Mouse (Mus musculus): ENCODE measurements around the gene Ppp2r5c. TPM values are rescaled to one million over a fixed set of nuclear protein-coding genes. Genes with fewer than 3 reads are reported as not detected.

The Ppp2r5c gene
- polyA plus RNA-seq, 1 experiment from 2014 or later = 86.2 TPM

DNA sequence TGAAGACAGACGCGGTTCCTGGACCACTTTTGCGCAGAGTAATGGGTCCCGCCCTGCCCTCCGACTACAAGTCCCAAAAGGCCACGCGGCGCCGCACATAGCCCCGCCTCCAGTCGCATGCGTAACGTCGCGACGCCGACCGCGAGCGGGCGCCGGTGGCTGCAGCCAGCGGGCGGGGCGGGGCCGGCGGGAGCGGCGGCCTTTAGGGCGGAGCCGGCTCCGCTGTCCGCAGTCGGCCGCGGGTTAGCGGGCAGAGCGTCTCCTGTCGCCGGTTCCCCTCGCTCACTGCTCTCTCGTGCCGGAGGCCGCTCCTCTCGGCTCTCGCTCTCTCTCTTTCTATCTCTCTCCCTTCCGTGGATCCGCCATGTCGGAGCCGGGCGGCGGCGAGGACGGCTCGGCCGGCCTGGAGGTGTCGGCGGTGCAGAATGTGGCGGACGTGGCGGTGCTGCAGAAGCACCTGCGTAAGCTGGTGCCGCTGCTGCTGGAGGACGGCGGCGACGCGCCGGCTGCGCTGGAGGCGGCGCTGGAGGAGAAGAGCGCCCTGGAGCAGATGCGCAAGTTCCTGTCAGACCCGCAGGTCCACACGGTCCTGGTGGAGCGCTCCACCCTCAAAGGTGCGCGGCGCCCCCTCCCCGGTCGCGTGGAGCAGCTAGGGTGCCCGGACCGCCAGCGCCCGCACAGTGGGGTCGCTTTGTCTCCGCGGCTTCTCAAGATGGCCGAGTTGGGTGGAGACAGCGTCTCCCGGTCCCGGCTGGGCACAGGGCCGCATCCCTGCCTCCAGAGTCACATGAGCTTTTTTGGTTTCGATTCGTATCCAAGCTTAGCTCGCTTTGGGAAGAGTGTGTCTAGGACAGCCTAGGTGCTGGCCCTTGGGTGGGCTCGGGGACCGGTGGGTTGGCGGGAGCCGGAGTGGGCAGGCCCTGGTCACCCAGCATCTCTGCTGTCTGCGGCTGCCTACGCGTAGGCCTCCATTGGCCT, 154.6 kb downstream of the Ppp2r5c start, which contains the start of gene Dync1h1:
TSS of gene Dync1h1 (plus strand) at position 212 of the 978 bp plus-strand sequence.
- Histone ChIP-seq H3K4me2 (peak within 1 kb of the TSS; percentile 87), H3K27me3 (0 out of 2 replicates have a peak, but pooled peaks cover 7% of the 10 kb centered on the region), H3K9ac (peak within 1 kb of the TSS; percentile 98), H3K27ac (peak within 1 kb of the TSS; percentile 97), H3K4me1 (replicated peaks) (peaks cover 41% of the 10 kb centered on the region), H3K36me3 (no peaks in the 10 kb centered on the region), H3K4me3 (replicated peaks) (peak within 1 kb of the TSS; percentile 98), H3K9me3 (replicated peaks) (no peaks in the 10 kb centered on the region)
- DNase-seq = peak; percentile 90
- WGBS (ENCODE audit: insufficient replicate concordance) = under 1% methylated on average over 105 of the region's 105 CpGs
- peak; percentile 91 for ATAC-seq (ENCODE audit: low read depth)

DNA sequence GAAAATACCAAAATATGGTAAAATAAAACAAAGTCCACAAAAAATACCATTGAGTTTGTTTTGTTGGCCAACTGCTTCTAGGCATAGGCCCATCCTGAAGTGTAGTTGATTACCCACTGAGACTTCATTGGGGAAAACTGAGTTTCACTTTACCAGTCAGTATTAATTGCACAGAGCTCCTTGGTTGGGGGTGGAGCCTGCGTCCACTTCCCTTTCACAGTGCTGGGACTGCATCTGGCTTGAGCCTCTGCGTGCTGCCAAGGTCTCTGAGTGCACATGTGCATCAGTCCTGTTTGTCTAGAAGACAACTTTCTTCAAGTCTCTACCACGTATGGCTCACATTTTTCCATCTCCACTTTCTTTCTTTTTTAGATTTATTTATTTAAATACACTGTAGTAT, 159.2 kb downstream of the Ppp2r5c start:
- no peaks in the 10 kb centered on the region for H3K9me3 ChIP-seq (replicated peaks)
- no peak overlapping the region for H3K9ac ChIP-seq
- no peaks in the 10 kb centered on the region for H3K27me3 ChIP-seq
- 56% methylated on average over 3 of the region's 3 CpGs for WGBS (ENCODE audit: insufficient replicate concordance)
- peaks cover 38% of the 10 kb centered on the region for H3K4me1 ChIP-seq (replicated peaks)
- ATAC-seq (ENCODE audit: low read depth) (no peak), DNase-seq (no peak)
- H3K36me3 ChIP-seq = no peaks in the 10 kb centered on the region
- H3K27ac ChIP-seq = no peak overlapping the region
- H3K4me3 ChIP-seq (replicated peaks) = no peak overlapping the region
- no peak overlapping the region for H3K4me2 ChIP-seq

DNA sequence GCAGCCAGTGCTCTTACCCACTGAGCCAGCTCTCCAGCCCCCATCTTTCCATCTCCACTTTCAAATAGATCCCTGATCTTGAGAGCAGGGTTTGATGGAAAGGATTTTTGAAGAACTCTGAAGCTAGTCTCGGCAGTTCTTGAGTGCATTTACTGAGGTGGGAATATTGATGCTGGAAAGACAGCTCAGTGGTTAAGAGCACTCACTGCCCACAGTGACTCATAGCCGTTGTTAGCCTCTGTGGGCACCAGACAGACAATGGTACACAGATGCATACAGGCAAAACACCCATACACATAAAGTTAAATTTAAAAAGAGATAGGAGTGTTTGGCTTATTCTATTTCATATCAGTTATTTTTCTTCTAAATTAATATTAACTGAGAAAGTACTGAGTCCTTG, 159.8 kb downstream of the Ppp2r5c start:
- Histone ChIP-seq H3K27ac (no peak overlapping the region), H3K36me3 (0 out of 2 replicates have a peak, but pooled peaks cover 1% of the 10 kb centered on the region), H3K9ac (no peak overlapping the region), H3K9me3 (replicated peaks) (no peaks in the 10 kb centered on the region), H3K4me3 (replicated peaks) (no peak overlapping the region), H3K4me2 (no peak overlapping the region), H3K4me1 (replicated peaks) (peaks cover 38% of the 10 kb centered on the region), H3K27me3 (no peaks in the 10 kb centered on the region)
- ATAC-seq (ENCODE audit: low read depth) (no peak), DNase-seq (no peak)
- WGBS (ENCODE audit: insufficient replicate concordance) = 79% methylated on average over 2 of the region's 2 CpGs

DNA sequence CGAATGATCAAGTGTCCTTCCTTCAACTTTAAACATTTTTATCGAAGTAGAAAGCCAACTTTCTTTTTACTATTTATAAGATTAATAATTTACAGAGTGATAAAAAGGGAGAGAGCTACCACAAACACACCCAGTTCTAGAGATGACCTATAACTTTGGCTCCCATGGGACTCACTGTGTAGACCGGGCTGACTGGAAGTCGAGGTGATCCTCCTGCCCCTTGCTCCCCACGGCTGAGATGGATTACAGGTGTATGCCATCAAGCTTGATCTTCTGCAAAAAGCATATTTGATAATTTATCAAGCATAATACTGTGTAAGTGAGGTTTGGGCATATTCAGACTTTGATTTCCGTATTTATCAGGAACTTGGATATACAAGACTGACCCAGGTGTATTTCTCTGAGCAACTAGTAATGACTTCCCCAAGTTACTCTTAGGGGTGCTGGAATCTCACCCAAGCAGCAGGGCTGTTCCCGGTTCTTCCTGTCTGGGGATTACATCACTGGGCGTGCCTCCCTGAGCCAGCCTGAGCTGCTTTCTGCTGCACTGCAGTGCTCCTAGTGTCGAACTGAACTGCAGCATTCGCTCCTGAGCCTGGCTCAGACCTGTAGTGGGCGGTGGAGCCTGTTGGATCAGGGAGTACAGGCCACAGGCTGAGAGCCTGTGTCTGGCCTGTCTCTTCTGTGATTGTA, 161.7 kb downstream of the Ppp2r5c start:
- H3K27ac ChIP-seq = no peak overlapping the region
- peak; percentile 61 for ATAC-seq (ENCODE audit: low read depth)
- WGBS (ENCODE audit: insufficient replicate concordance) = 61% methylated on average over 11 of the region's 11 CpGs
- no peaks in the 10 kb centered on the region for H3K27me3 ChIP-seq
- peaks cover 20% of the 10 kb centered on the region for H3K36me3 ChIP-seq
- peak; percentile 19 for DNase-seq
- no peak overlapping the region for H3K9ac ChIP-seq
- no peak overlapping the region for H3K4me2 ChIP-seq
- no peak overlapping the region for H3K4me3 ChIP-seq (replicated peaks)
- no peaks in the 10 kb centered on the region for H3K9me3 ChIP-seq (replicated peaks)
- peaks cover 22% of the 10 kb centered on the region for H3K4me1 ChIP-seq (replicated peaks)

DNA sequence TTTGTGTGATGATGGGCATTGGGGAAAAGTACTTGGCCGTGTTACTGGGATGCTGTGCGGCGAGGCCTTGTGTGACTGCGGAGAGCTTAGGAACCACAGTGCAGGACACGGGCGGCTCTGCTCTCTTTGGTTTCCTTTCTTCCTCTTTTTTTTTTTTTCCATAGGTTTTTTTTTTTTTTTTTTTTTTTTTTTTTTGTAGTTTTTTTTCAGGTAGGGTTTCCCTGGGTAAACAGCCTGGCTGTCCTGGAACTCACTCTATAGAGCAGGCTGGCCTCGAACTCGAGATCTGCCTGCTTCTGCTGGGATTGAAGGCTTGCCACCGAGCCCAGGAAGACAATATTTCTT, 162.2 kb downstream of the Ppp2r5c start:
- no peak for ATAC-seq (ENCODE audit: low read depth)
- Histone ChIP-seq H3K9ac (no peak overlapping the region), H3K9me3 (replicated peaks) (no peaks in the 10 kb centered on the region), H3K4me3 (replicated peaks) (no peak overlapping the region), H3K27ac (no peak overlapping the region), H3K27me3 (no peaks in the 10 kb centered on the region), H3K36me3 (peaks cover 26% of the 10 kb centered on the region), H3K4me2 (no peak overlapping the region), H3K4me1 (replicated peaks) (peaks cover 17% of the 10 kb centered on the region)
- no peak for DNase-seq
- WGBS (ENCODE audit: insufficient replicate concordance) = 66% methylated on average over 9 of the region's 9 CpGs

DNA sequence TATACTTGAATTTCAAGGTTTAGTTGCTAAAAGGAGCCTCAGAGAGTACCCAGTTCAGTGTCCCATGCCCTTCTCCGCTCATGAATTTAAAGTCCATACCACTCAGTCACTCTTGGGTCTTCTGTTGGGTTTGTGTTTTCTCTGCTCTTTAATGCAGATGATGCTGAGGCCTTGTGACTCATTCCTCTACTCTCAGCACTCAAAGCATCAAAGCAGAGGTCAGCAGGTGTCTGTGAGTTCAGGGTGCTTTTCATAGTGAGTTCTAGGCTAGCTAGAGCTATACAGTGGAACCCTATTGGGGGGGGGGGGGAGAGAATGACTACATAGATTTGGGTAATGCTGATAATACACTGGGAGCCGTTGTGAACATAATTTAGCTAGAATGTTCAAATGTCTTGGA, 163.8 kb downstream of the Ppp2r5c start:
- 75% methylated on average over 2 of the region's 2 CpGs for WGBS (ENCODE audit: insufficient replicate concordance)
- ATAC-seq (ENCODE audit: low read depth) = no peak
- H3K27ac ChIP-seq = no peak overlapping the region
- H3K4me2 ChIP-seq = no peak overlapping the region
- no peaks in the 10 kb centered on the region for H3K9me3 ChIP-seq (replicated peaks)
- DNase-seq = no peak
- no peak overlapping the region for H3K9ac ChIP-seq
- H3K4me1 ChIP-seq (replicated peaks) = peaks cover 13% of the 10 kb centered on the region
- peaks cover 41% of the 10 kb centered on the region for H3K36me3 ChIP-seq
- no peak overlapping the region for H3K4me3 ChIP-seq (replicated peaks)
- H3K27me3 ChIP-seq = no peaks in the 10 kb centered on the region

DNA sequence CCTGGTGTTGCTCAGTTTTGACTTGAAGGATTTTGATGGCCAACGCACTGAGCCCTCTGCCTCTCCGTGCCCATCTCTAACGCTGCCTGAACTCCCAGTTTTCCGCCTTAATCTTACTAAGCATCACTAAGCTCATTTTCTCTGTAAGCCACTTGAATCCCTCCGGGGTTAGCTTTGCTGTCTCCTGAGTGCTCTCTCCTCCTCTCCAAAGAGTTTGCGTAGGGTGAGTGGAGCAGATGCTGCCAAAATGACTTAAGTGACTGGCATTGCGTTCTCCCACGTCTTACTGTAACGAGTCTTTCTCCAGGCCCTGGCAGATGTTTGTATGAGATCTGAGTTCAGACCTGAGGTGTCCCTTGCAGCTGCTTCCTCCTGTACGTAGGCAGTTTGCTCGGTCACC, 183.1 kb downstream of the Ppp2r5c start:
- no peak for ATAC-seq (ENCODE audit: low read depth)
- 87% methylated on average over 11 of the region's 11 CpGs for WGBS (ENCODE audit: insufficient replicate concordance)
- H3K4me2 ChIP-seq = no peak overlapping the region
- H3K27ac ChIP-seq = no peak overlapping the region
- no peak overlapping the region for H3K4me3 ChIP-seq (replicated peaks)
- no peaks in the 10 kb centered on the region for H3K4me1 ChIP-seq (replicated peaks)
- H3K36me3 ChIP-seq = peaks cover 99% of the 10 kb centered on the region
- no peaks in the 10 kb centered on the region for H3K9me3 ChIP-seq (replicated peaks)
- no peaks in the 10 kb centered on the region for H3K27me3 ChIP-seq
- no peak overlapping the region for H3K9ac ChIP-seq
- no peak for DNase-seq

Other genes with a start within 250 kb of the Ppp2r5c start
- gene Dio3, start 168.1 kb upstream of the Ppp2r5c start, polyA plus RNA-seq (2015; fragmentation: Nextera tagmentation; extraction: Ambion mirVana) = 0.09 and 0.12 TPM in 2 replicates
- gene Dync1h1, start 154.3 kb downstream of the Ppp2r5c start, polyA plus RNA-seq (2015; fragmentation: Nextera tagmentation; extraction: Ambion mirVana) = 11.1 and 13.5 TPM in 2 replicates
- gene 1700001K19Rik, start 235.5 kb downstream of the Ppp2r5c start, polyA plus RNA-seq (2015; fragmentation: Nextera tagmentation; extraction: Ambion mirVana) = not detected in 2 replicates